Mouse (Mus musculus) cerebellum, adult 2 months (tissue): ENCODE data around the gene Chchd3.

Experiments used
- CTCF ChIP-seq: fragments of 200-500 bp; IDR thresholded peaks from 2 replicates; pipeline ENCODE4 v1.5.1; 2011; ENCODE audit warnings: low read depth, mild to moderate bottlenecking, control low read depth, low read length, moderate library complexity, borderline replicate concordance; ENCODE audit not compliant: insufficient read depth
- POLR2A ChIP-seq: fragments of 200-500 bp; IDR thresholded peaks from 2 replicates; pipeline ENCODE4 v1.6.1; 2011; ENCODE audit warnings: low read length, control low read depth, borderline replicate concordance; ENCODE audit not compliant: insufficient read depth

DNA sequence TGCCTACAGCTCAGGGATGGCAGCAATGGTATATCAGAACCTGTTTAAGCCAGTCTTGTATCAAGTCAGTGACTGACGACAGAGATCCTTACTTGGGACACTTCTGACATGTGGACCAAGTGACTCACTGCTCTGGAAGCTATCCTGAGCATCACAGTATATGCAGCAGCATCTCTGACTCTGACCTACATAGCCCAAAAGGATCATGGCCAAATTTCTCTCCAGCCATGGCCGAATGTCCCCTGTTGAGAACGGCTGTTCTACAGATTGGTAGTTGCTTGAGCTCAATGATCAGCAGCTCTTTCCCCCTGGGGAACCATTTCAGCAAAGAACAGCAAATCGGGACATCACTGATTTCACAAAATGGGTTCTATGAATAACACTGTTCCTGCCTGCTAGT is 161.0 kb downstream of the Chchd3 start:
- TF ChIP-seq POLR2A (no peak), CTCF (no peak)
